Mouse (Mus musculus): Measurements from ENCODE around the gene 1700092M07Rik.

- TF ChIP-seq CTCF (IDR thresholded peaks at IDR 0.05; ENCODE audit: low read depth, low read length) (no peak), EP300 (IDR thresholded peaks at IDR 0.05; ENCODE audit: insufficient read depth, low read depth, low read length) (no peak), POLR2A (IDR thresholded peaks at IDR 0.05; ENCODE audit: insufficient read depth, low read length) (peak; percentile 80)
Measured at GRCm38 (mm10) chr19:8735389-8736159, 4.9 kb upstream of the 1700092M07Rik start, which contains the start of gene Wdr74.
